Mouse (Mus musculus): ENCODE measurements around the gene Olfr20. TPM values are rescaled to one million over a fixed set of nuclear protein-coding genes. Genes with fewer than 3 reads are reported as not detected.

Gene Olfr20
- polyA plus RNA-seq, 1 experiment from 2014 or later, result not detected

- H3K27ac ChIP-seq (ENCODE audit: low read length), result no peak overlapping the region
- no peak for ATAC-seq (ENCODE audit: low read depth)
- H3K9ac ChIP-seq (ENCODE audit: low read length), result no peak overlapping the region
- H3K4me2 ChIP-seq (ENCODE audit: low read depth, low read length), result no peak overlapping the region
- no peaks in the 10 kb centered on the region for H3K27me3 ChIP-seq (ENCODE audit: control insufficient read depth, insufficient read depth, low read depth, low read length)
- no peaks in the 10 kb centered on the region for H3K4me1 ChIP-seq (replicated peaks; ENCODE audit: control insufficient read depth, insufficient read depth, low read length)
- 74% methylated on average over 2 of the region's 2 CpGs for WGBS
- H3K9me3 ChIP-seq (ENCODE audit: control insufficient read depth, low read length), result no peaks in the 10 kb centered on the region; the same call in 1 of the 2 replicates
- H3K4me3 ChIP-seq (ENCODE audit: low read length), result no peak overlapping the region
- no peaks in the 10 kb centered on the region for H3K36me3 ChIP-seq (ENCODE audit: control insufficient read depth, insufficient read depth, low read length)
Measured at GRCm38 (mm10) chr11:73333357-73333756, 17.2 kb upstream of the Olfr20 start.

GRCm38 (mm10) chr11:73336919-73337318, 13.7 kb upstream of the Olfr20 start:
- no peak overlapping the region for H3K9ac ChIP-seq (ENCODE audit: low read length)
- WGBS, result 74% methylated on average over 4 of the region's 4 CpGs
- H3K4me3 ChIP-seq (ENCODE audit: low read length), result no peak overlapping the region
- H3K36me3 ChIP-seq (ENCODE audit: control insufficient read depth, insufficient read depth, low read length), result no peaks in the 10 kb centered on the region
- H3K27me3 ChIP-seq (ENCODE audit: control insufficient read depth, insufficient read depth, low read depth, low read length), result no peaks in the 10 kb centered on the region
- no peak overlapping the region for H3K27ac ChIP-seq (ENCODE audit: low read length)
- ATAC-seq (ENCODE audit: low read depth), result no peak
- H3K4me1 ChIP-seq (replicated peaks; ENCODE audit: control insufficient read depth, insufficient read depth, low read length), result no peaks in the 10 kb centered on the region
- no peak overlapping the region for H3K4me2 ChIP-seq (ENCODE audit: low read depth, low read length)
- no peaks in the 10 kb centered on the region for H3K9me3 ChIP-seq (ENCODE audit: control insufficient read depth, low read length)

- Histone ChIP-seq H3K4me2 (ENCODE audit: low read depth, low read length) (no peak within 1 kb of the TSS), H3K4me3 (ENCODE audit: low read length) (no peak within 1 kb of the TSS), H3K27ac (ENCODE audit: low read length) (no peak within 1 kb of the TSS), H3K9me3 (ENCODE audit: control insufficient read depth, low read length) (no peaks in the 10 kb centered on the region), H3K9ac (ENCODE audit: low read length) (no peak within 1 kb of the TSS), H3K36me3 (ENCODE audit: control insufficient read depth, insufficient read depth, low read length) (no peaks in the 10 kb centered on the region), H3K27me3 (ENCODE audit: control insufficient read depth, insufficient read depth, low read depth, low read length) (no peaks in the 10 kb centered on the region), H3K4me1 (replicated peaks; ENCODE audit: control insufficient read depth, insufficient read depth, low read length) (no peaks in the 10 kb centered on the region)
- WGBS, result 72% methylated on average over 2 of the region's 2 CpGs
- ATAC-seq (ENCODE audit: low read depth), result no peak
Measured at GRCm38 (mm10) chr11:73370946-73371345, 20.4 kb downstream of the Olfr20 start, which contains the start of gene Olfr376. Olfr376 (plus strand) TSS chr11:73371246.

- Histone ChIP-seq H3K9me3 (ENCODE audit: control insufficient read depth, low read length) (no peaks in the 10 kb centered on the region), H3K36me3 (ENCODE audit: control insufficient read depth, insufficient read depth, low read length) (no peaks in the 10 kb centered on the region), H3K27me3 (ENCODE audit: control insufficient read depth, insufficient read depth, low read depth, low read length) (no peaks in the 10 kb centered on the region), H3K4me1 (replicated peaks; ENCODE audit: control insufficient read depth, insufficient read depth, low read length) (no peaks in the 10 kb centered on the region), H3K9ac (ENCODE audit: low read length) (no peak overlapping the region), H3K4me3 (ENCODE audit: low read length) (no peak overlapping the region), H3K27ac (ENCODE audit: low read length) (no peak overlapping the region), H3K4me2 (ENCODE audit: low read depth, low read length) (no peak overlapping the region)
- 66% methylated on average over 4 of the region's 4 CpGs for WGBS
- no peak for ATAC-seq (ENCODE audit: low read depth)
Measured at GRCm38 (mm10) chr11:73395374-73395773, 44.8 kb downstream of the Olfr20 start.

- no peak for ATAC-seq (ENCODE audit: low read depth)
Measured at GRCm38 (mm10) chr11:73399514-73399913, 48.9 kb downstream of the Olfr20 start, which contains the start of gene Olfr1. Olfr1 (minus strand) TSS chr11:73399614.

More at GRCm38 (mm10) chr11:73399514-73399913, 48.9 kb downstream of the Olfr20 start, which contains the start of gene Olfr1:
- no peak within 1 kb of the TSS for H3K27ac ChIP-seq (ENCODE audit: low read length)
- H3K4me1 ChIP-seq (replicated peaks; ENCODE audit: control insufficient read depth, insufficient read depth, low read length), result no peaks in the 10 kb centered on the region
- no peaks in the 10 kb centered on the region for H3K27me3 ChIP-seq (ENCODE audit: control insufficient read depth, insufficient read depth, low read depth, low read length)
- no peaks in the 10 kb centered on the region for H3K9me3 ChIP-seq (ENCODE audit: control insufficient read depth, low read length)
- H3K36me3 ChIP-seq (ENCODE audit: control insufficient read depth, insufficient read depth, low read length), result no peaks in the 10 kb centered on the region
- H3K4me3 ChIP-seq (ENCODE audit: low read length), result no peak within 1 kb of the TSS
- no peak within 1 kb of the TSS for H3K4me2 ChIP-seq (ENCODE audit: low read depth, low read length)
- H3K9ac ChIP-seq (ENCODE audit: low read length), result no peak within 1 kb of the TSS

Other genes with a start within 250 kb of the Olfr20 start
- 16.8 and 18.4 TPM in 2 replicates for gene Haspin, start 212.5 kb upstream of the Olfr20 start, polyA plus RNA-seq (2015; fragmentation: Nextera tagmentation; extraction: Ambion mirVana)
- 0.18 and 0.70 TPM in 2 replicates for gene P2rx5, start 190.4 kb upstream of the Olfr20 start, polyA plus RNA-seq (2015; fragmentation: Nextera tagmentation; extraction: Ambion mirVana)
- 117 and 121 TPM in 2 replicates for gene Emc6, start 173.7 kb upstream of the Olfr20 start, polyA plus RNA-seq (2015; fragmentation: Nextera tagmentation; extraction: Ambion mirVana)
- gene Tax1bp3, start 173.7 kb upstream of the Olfr20 start, polyA plus RNA-seq (2015; fragmentation: Nextera tagmentation; extraction: Ambion mirVana), result 275 and 278 TPM in 2 replicates
- gene Ctns, start 151.7 kb upstream of the Olfr20 start, polyA plus RNA-seq (2015; fragmentation: Nextera tagmentation; extraction: Ambion mirVana), result 14.9 and 16.4 TPM in 2 replicates
- gene Shpk, start 151.3 kb upstream of the Olfr20 start, polyA plus RNA-seq (2015; fragmentation: Nextera tagmentation; extraction: Ambion mirVana), result 1.6 and 2.3 TPM in 2 replicates
- 0.05 TPM in 1 of 2 replicates, not detected in the other for gene Trpv1, start 116.5 kb upstream of the Olfr20 start, polyA plus RNA-seq (2015; fragmentation: Nextera tagmentation; extraction: Ambion mirVana)
- gene Trpv3, start 83.4 kb upstream of the Olfr20 start, polyA plus RNA-seq (2015; fragmentation: Nextera tagmentation; extraction: Ambion mirVana), result 0.13 and 0.14 TPM in 2 replicates
- 1.4 and 1.8 TPM in 2 replicates for gene Aspa, start 21.2 kb upstream of the Olfr20 start, polyA plus RNA-seq (2015; fragmentation: Nextera tagmentation; extraction: Ambion mirVana)
- gene Gm49340, start 21.0 kb upstream of the Olfr20 start, polyA plus RNA-seq (2015; fragmentation: Nextera tagmentation; extraction: Ambion mirVana), result not detected in 2 replicates
- 0.21 TPM in 1 of 2 replicates, not detected in the other for gene Spata22, start 21.0 kb upstream of the Olfr20 start, polyA plus RNA-seq (2015; fragmentation: Nextera tagmentation; extraction: Ambion mirVana)
- not detected in 2 replicates for gene Olfr376, start 20.5 kb downstream of the Olfr20 start, polyA plus RNA-seq (2015; fragmentation: Nextera tagmentation; extraction: Ambion mirVana)
- not detected in 2 replicates for gene Olfr1, start 48.8 kb downstream of the Olfr20 start, polyA plus RNA-seq (2015; fragmentation: Nextera tagmentation; extraction: Ambion mirVana)
- not detected in 2 replicates for gene Olfr378, start 77.7 kb downstream of the Olfr20 start, polyA plus RNA-seq (2015; fragmentation: Nextera tagmentation; extraction: Ambion mirVana)
- gene Olfr380, start 106.7 kb downstream of the Olfr20 start, polyA plus RNA-seq (2015; fragmentation: Nextera tagmentation; extraction: Ambion mirVana), result not detected in 2 replicates
- gene Olfr381, start 140.8 kb downstream of the Olfr20 start, polyA plus RNA-seq (2015; fragmentation: Nextera tagmentation; extraction: Ambion mirVana), result not detected in 2 replicates
- gene Olfr382, start 166.4 kb downstream of the Olfr20 start, polyA plus RNA-seq (2015; fragmentation: Nextera tagmentation; extraction: Ambion mirVana), result not detected in 2 replicates
- not detected in 2 replicates for gene Olfr385, start 242.2 kb downstream of the Olfr20 start, polyA plus RNA-seq (2015; fragmentation: Nextera tagmentation; extraction: Ambion mirVana)
- gene Olfr384, start 247.8 kb downstream of the Olfr20 start, polyA plus RNA-seq (2015; fragmentation: Nextera tagmentation; extraction: Ambion mirVana), result not detected in 2 replicates

All from lung, embryonic 16.5 days (tissue).